Mouse (Mus musculus) lung, adult 2 months (tissue): Measurements from ENCODE around the gene Csf2rb2.

Source experiments
- CTCF ChIP-seq: fragments of 200-500 bp; IDR thresholded peaks from 2 replicates; pipeline ENCODE4 v1.5.1; 2011; ENCODE audit warnings: mild to moderate bottlenecking, low read length, control low read depth; ENCODE audit not compliant: insufficient read depth
- POLR2A ChIP-seq: fragments of 200-500 bp; IDR thresholded peaks from 2 replicates; pipeline ENCODE4 v1.6.1; 2011; ENCODE audit warnings: low read depth, mild to moderate bottlenecking, control low read depth, low read length, borderline replicate concordance; ENCODE audit errors: extremely low read depth

GRCm38 (mm10) chr15:78334380-78334779 is 28.9 kb upstream of the Csf2rb2 start:
- TF ChIP-seq POLR2A (no peak), CTCF (no peak)
